Mouse (Mus musculus) hindbrain, embryonic 16.5 days (tissue): ENCODE results near the gene Polr2a. TPM values are rescaled to one million over a fixed set of nuclear protein-coding genes. Genes with fewer than 3 reads are reported as not detected.

ENCODE experiments used
- ATAC-seq: fragments of 200-750 bp; cut with Nextera tagmentation; 2 replicates; pipeline ENCODE4 v1.8.0; 2017; ENCODE audit warnings: moderate TSS enrichment, moderate library complexity
- H3K27ac ChIP-seq: fragments of 300-500 bp; sonication (generic); 2 replicates; pipeline ENCODE4 v1.5.1; 2014; ENCODE audit warnings: low read depth, mild to moderate bottlenecking, control low read depth, low read length, moderate library complexity
- H3K27me3 ChIP-seq: fragments of 300-500 bp; sonication (generic); replicated peaks from 2 replicates; pipeline ENCODE4 v1.6.1; 2014; ENCODE audit warnings: low read length; ENCODE audit not compliant: control insufficient read depth, insufficient read depth
- H3K36me3 ChIP-seq: fragments of 300-500 bp; sonication (generic); 2 replicates; pipeline ENCODE4 v1.6.1; 2014; ENCODE audit warnings: mild to moderate bottlenecking, low read length, moderate library complexity, mixed read lengths; ENCODE audit not compliant: control insufficient read depth, insufficient read depth
- H3K4me1 ChIP-seq: fragments of 300-500 bp; sonication (generic); 2 replicates; pipeline ENCODE4 v1.6.1; 2014; ENCODE audit warnings: low read depth, low read length; ENCODE audit not compliant: control insufficient read depth, insufficient read depth
- H3K4me2 ChIP-seq: fragments of 300-500 bp; sonication (generic); 2 replicates; pipeline ENCODE4 v1.6.1; 2014; ENCODE audit warnings: mild to moderate bottlenecking, low read length, control low read depth, moderate library complexity
- H3K4me3 ChIP-seq: fragments of 300-500 bp; sonication (generic); 2 replicates; pipeline ENCODE4 v1.5.1; 2014; ENCODE audit warnings: mild to moderate bottlenecking, low read length, control low read depth, moderate library complexity
- H3K9ac ChIP-seq: fragments of 300-500 bp; sonication (generic); 2 replicates; pipeline ENCODE4 v1.6.1; 2014; ENCODE audit warnings: low read depth, mild to moderate bottlenecking, control low read depth, low read length, moderate library complexity
- H3K9me3 ChIP-seq: fragments of 300-500 bp; sonication (generic); 2 replicates; pipeline ENCODE4 v1.6.1; 2014; ENCODE audit warnings: mild to moderate bottlenecking, low read length, moderate library complexity; ENCODE audit not compliant: control insufficient read depth
- WGBS: fragments of 180-500 bp; shearing (Covaris S2); extraction: QIAGEN DNeasy Blood & Tissue Kit; methylation state at CpG from one replicate; pipeline ENCODE4 v1.1.7; 2014; 5-methylcytosine and 5-hydroxymethylcytosine counted together
- polyA plus RNA-seq: library from polyadenylated mRNA; unstranded; fragments of >200 nt; fragmentation: Nextera tagmentation; extraction: Ambion mirVana; gene quantifications from 2 replicates; pipeline ENCODE4 v1.2.1, GENCODE M21; 2015

The Polr2a gene
- polyA plus RNA-seq, 1 experiment from 2014 or later = 12.1 TPM

DNA sequence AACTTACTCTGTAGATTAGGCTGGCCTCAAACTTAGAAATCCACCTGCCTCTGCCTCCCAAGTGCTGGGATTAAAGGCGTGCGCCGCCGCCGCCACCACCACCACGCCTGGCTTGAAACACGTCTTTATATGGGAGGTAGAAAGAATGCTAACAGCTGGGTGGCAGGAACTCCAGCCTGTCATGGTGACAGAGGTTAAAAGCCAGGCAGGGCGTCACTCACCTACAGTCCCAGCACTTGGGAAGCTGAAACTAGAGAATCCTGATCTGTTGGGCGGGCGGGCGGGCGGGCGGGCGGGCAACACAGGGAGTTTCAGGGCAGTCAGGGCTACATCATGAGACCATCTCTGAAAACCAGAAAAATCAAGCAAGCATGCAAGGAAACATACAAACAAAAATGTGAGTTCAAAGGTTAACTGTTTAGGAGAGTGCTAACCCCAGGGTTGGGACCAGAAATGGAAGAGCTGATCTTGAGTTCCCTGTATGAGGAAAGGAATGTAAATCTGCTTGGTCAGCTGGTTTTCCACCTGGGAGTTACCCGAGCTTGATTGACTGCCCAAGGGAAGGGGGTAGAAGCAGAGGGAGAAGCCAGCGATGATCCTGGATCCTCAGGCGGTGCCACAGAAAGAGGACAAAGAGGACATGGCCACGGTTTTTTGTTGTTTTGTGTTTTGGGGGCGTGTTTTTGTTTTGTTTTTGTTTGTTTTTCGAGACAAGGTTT lies 45.3 kb downstream of the Polr2a start:
- Histone ChIP-seq H3K9ac (no peak overlapping the region), H3K36me3 (no peaks in the 10 kb centered on the region), H3K4me1 (no peaks in the 10 kb centered on the region), H3K27me3 (no peaks in the 10 kb centered on the region), H3K4me3 (no peak overlapping the region), H3K9me3 (no peaks in the 10 kb centered on the region), H3K4me2 (no peak overlapping the region), H3K27ac (no peak overlapping the region)
- ATAC-seq = no peak
- 81% methylated on average over 20 of the region's 20 CpGs for WGBS

DNA sequence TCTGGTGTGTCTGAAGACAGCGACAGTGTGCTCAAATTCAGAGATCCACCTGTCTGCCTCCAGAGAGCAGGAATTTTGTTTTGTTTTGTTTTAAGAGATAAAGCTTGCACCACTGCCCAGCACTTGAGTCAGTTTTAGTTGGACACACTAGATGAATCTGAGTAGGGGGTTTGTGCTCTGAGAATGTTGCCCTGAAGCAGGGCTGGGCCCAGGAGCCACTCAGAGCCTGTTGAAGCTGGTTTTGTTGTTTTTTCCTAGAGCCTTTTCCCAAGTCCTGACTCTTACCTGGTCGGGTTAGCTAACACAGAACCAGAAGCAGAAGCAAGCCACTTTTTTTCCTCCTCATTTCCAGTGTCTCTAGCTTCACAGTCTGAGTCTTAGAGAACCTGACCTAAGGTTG lies 47.4 kb downstream of the Polr2a start:
- Histone ChIP-seq H3K36me3 (no peaks in the 10 kb centered on the region), H3K9me3 (no peaks in the 10 kb centered on the region), H3K4me2 (no peak overlapping the region), H3K27me3 (no peaks in the 10 kb centered on the region), H3K9ac (no peak overlapping the region), H3K4me3 (no peak overlapping the region), H3K27ac (no peak overlapping the region), H3K4me1 (no peaks in the 10 kb centered on the region)
- WGBS = 79% methylated on average over 2 of the region's 2 CpGs
- no peak for ATAC-seq

DNA sequence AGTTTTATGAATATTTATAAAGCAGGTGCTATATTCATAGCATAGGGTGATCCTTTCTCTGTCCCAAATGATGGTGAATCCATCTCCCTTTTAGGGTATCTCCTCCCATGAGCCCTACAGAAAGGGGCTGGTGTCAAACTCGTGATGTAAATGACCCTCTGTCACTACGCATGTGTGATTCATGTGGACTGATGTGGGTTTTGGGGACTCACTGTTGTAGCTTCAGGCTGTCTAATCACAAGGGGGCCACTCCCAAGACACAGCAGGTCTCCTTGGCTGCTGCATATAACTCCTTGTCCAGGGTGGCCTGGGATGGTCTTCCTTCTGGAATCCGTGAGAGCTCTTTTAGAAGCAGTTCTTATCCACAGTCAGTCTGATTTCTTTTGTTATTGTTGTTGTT lies 48.0 kb downstream of the Polr2a start:
- ATAC-seq = no peak
- H3K4me3 ChIP-seq = no peak overlapping the region

DNA sequence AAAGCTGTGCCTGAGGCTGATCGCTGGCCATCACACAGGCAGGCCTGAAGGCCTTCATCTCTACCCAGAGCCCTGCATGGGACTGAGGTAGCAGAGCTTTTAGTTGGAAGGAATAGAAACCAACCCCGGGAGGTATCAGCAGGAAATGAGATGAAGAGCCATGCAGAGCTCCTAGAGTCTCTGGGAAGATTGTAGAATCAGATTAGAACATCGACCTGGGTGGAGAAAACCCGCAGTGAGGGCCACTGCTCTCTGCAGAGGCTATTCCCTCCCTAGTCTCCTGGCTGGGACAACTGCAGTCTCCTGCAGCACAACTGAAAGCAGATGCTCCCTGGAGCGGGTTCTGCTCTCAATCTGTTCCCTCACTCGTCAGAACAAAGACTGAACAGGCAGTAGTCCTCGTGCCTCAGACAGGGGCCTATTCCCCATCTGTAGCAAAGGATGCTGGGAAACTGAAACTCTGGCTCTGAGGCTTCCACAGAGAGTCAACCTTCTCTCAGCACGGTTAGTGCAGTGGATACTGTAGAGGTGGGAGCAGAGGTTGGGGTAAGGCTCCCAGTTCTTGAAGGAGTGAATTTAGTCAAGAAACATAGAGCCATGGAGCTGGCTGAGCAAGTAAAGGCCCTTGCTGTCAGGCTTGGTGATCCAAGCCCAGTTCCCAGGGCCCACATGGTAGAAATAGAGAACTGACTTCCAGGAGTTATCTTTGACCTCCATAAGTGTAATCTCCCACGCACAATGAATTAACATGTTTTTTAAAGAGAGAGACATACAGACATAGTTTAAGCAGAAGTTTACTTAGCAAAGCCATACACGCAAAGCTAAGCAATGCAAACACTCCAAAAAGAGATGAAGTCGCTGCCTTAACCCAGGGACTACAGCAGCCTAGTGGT lies 48.6 kb downstream of the Polr2a start:
- Histone ChIP-seq H3K9me3 (no peaks in the 10 kb centered on the region), H3K9ac (no peak overlapping the region), H3K27me3 (no peaks in the 10 kb centered on the region), H3K4me1 (no peaks in the 10 kb centered on the region), H3K27ac (no peak overlapping the region), H3K4me3 (no peak overlapping the region), H3K36me3 (no peaks in the 10 kb centered on the region), H3K4me2 (no peak overlapping the region)
- 53% methylated on average over 11 of the region's 11 CpGs for WGBS
- no peak for ATAC-seq

More for the DNA sequence above, 48.0 kb downstream of the Polr2a start:
- no peaks in the 10 kb centered on the region for H3K36me3 ChIP-seq
- H3K4me2 ChIP-seq = no peak overlapping the region
- 64% methylated on average over 3 of the region's 3 CpGs for WGBS
- H3K27me3 ChIP-seq = no peaks in the 10 kb centered on the region
- no peaks in the 10 kb centered on the region for H3K4me1 ChIP-seq
- no peaks in the 10 kb centered on the region for H3K9me3 ChIP-seq
- no peak overlapping the region for H3K27ac ChIP-seq
- no peak overlapping the region for H3K9ac ChIP-seq

DNA sequence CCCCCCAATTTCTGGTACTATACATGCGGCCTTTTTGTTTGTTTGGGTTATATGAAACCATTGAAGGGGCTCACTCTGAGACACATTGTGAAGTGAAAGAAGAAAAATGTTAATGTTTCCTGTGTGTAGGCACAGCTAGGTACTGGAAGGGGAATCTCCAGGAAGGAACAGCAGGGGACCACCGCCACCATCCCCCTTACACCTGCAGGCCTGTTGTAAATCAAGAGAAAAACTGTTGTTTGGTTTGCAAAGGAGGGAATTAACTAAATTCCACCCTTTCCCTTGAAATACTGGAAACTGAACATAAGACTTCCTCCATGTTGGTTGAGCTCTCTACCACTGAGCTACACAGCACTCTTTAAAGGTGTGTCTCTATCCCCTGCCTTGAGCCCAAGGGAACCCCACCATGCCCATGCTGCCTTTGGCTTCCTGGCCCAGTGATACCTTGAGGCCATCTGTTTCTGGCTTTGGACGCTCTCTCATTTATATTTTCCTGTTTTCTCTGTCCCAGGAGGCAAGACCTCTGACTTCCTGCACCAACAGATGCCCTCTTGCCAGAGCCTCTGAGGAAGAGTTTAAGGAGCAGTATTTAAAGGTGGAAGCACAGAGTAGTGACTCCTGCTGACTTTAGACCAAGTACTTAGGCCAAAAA lies 49.7 kb downstream of the Polr2a start:
- H3K4me2 ChIP-seq = no peak overlapping the region
- H3K4me1 ChIP-seq = no peaks in the 10 kb centered on the region
- H3K9ac ChIP-seq = no peak overlapping the region
- H3K9me3 ChIP-seq = no peaks in the 10 kb centered on the region
- no peak for ATAC-seq
- no peaks in the 10 kb centered on the region for H3K36me3 ChIP-seq
- no peak overlapping the region for H3K27ac ChIP-seq
- 87% methylated on average over 3 of the region's 3 CpGs for WGBS
- no peaks in the 10 kb centered on the region for H3K27me3 ChIP-seq
- H3K4me3 ChIP-seq = no peak overlapping the region

DNA sequence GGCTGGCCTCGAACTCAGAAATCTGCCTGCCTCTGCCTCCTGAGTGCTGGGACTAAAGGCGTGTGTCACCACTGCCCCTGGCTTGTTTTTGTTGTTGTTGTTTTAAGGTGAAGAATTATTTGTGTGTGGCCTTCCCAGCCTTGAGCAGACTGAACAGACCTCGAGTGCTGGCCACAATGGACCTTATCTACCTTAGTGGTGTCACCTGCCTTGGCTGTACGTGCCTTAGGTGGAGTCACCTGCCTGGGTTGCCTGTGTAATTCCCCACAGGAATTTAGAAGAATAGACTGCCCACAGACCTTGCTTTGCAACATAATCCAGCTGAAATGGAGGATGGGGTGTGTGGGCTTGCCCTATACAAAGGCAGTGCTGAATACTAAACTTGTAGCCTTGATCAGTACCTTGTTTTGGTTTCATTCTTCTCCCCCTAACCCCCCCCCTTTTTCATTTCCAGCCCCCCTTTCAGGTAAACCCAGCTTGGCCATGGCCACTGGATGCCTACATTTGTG lies 50.5 kb downstream of the Polr2a start:
- no peaks in the 10 kb centered on the region for H3K27me3 ChIP-seq
- H3K9ac ChIP-seq = no peak overlapping the region
- no peak for ATAC-seq
- WGBS = 86% methylated on average over 4 of the region's 4 CpGs
- no peak overlapping the region for H3K4me2 ChIP-seq
- no peak overlapping the region for H3K27ac ChIP-seq
- H3K9me3 ChIP-seq = no peaks in the 10 kb centered on the region
- no peak overlapping the region for H3K4me3 ChIP-seq
- H3K4me1 ChIP-seq = no peaks in the 10 kb centered on the region
- H3K36me3 ChIP-seq = no peaks in the 10 kb centered on the region

DNA sequence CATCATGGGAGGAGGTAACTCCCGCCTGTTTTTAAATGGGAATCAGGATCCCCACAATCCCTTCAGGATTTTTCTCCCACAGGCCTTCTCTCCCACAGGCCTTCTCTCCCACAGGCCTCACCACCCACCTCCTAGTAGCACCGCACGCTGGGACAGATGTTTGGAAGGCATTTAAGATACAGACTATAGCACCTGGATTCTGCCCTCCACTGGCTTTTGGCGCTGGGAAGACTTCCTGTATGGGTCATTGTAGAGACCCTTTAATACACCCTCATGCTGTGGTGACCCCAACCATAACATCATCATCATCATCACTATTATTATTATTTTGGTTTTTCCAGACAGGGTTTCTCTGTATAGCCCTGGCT lies 51.0 kb downstream of the Polr2a start:
- WGBS = 91% methylated on average over 4 of the region's 4 CpGs
- no peak overlapping the region for H3K4me2 ChIP-seq
- ATAC-seq = no peak
- no peaks in the 10 kb centered on the region for H3K4me1 ChIP-seq
- no peaks in the 10 kb centered on the region for H3K36me3 ChIP-seq
- H3K27me3 ChIP-seq = no peaks in the 10 kb centered on the region
- H3K9me3 ChIP-seq = no peaks in the 10 kb centered on the region
- H3K4me3 ChIP-seq = no peak overlapping the region
- H3K9ac ChIP-seq = no peak overlapping the region
- H3K27ac ChIP-seq = peak overlapping the region; percentile 40; the same call in 1 of the 2 replicates

DNA sequence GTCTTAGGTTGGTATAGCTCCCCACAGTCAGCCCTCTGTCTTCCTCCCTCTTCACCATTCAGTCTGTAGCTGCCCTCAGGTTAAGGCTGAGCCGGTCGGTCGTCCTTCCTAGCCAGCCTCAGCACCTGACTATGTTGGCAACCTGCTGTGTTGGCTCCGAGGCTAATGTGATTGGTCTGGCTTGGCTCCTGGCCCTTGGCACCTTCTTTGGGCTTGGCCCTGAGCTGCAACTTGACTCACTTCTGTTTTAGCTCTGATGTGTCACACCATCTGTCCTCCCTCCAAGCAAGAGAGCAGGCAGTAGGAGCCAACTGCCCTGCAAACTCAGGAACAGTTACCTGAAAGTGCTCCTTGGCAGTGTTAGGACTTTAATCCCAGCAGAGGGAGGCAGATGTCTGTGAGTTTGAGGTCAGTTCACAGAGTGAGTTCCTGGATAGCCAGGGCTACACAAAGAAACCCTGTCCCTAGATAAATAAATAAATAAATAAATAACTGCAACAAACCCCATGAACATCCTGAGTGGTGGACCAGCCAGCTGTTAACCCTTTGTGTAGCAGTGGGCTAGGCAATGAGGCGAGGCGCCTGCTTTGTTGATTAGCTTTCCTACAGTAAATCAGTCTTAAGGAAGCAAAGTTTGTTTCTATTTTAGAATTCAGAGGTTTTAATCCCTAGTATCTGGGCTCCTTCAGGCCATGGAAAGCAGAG lies 51.5 kb downstream of the Polr2a start:
- Histone ChIP-seq H3K27ac (peak overlapping the region; percentile 40; the same call in 1 of the 2 replicates), H3K4me2 (no peak overlapping the region), H3K9me3 (no peaks in the 10 kb centered on the region), H3K27me3 (no peaks in the 10 kb centered on the region), H3K4me3 (no peak overlapping the region), H3K4me1 (no peaks in the 10 kb centered on the region), H3K9ac (no peak overlapping the region), H3K36me3 (no peaks in the 10 kb centered on the region)
- WGBS = 46% methylated on average over 6 of the region's 6 CpGs
- ATAC-seq = peak; percentile 76
